Mouse (Mus musculus) thymus, adult 2 months (tissue): ENCODE measurements at regions not wholly inside any gene's neighbourhood (a gene's known extent, or its start where the extent isn't known, plus 50 kb on each side); places are given as distances from the start of the nearest gene placed in this dataset.

ENCODE experiments used
- DNase-seq: peaks from one replicate; pipeline ENCODE4 v3.0.0; 2021
- H3K27ac ChIP-seq: fragments of 200-500 bp; 2 replicates; pipeline ENCODE4 v1.5.1; 2012; ENCODE audit warnings: low read length, control low read depth; ENCODE audit not compliant: control insufficient read depth, insufficient read depth
- H3K27me3 ChIP-seq: fragments of 200-500 bp; 2 replicates; pipeline ENCODE4 v1.6.1; 2012; ENCODE audit warnings: mild to moderate bottlenecking, low read length, moderate library complexity, mixed read lengths; ENCODE audit not compliant: control insufficient read depth, insufficient read depth
- H3K36me3 ChIP-seq: fragments of 200-500 bp; 2 replicates; pipeline ENCODE4 v1.6.1; 2012; ENCODE audit warnings: mild to moderate bottlenecking, low read length, moderate library complexity; ENCODE audit not compliant: control insufficient read depth, insufficient read depth
- H3K4me1 ChIP-seq: fragments of 200-500 bp; replicated peaks from 2 replicates; pipeline ENCODE4 v1.6.1; 2012; ENCODE audit warnings: low read length; ENCODE audit not compliant: control insufficient read depth, insufficient read depth
- H3K4me3 ChIP-seq: fragments of 200-500 bp; 2 replicates; pipeline ENCODE4 v1.5.1; 2012; ENCODE audit warnings: mild to moderate bottlenecking, low read length, control low read depth, moderate library complexity; ENCODE audit not compliant: control insufficient read depth, insufficient read depth
- CTCF ChIP-seq: fragments of 200-500 bp; IDR thresholded peaks from 2 replicates; pipeline ENCODE4 v1.5.1; 2012; ENCODE audit warnings: mild to moderate bottlenecking, control low read depth, low read length, moderate library complexity, borderline replicate concordance; ENCODE audit not compliant: control insufficient read depth, poor library complexity, insufficient read depth; ENCODE audit errors: extremely low read depth
- POLR2A ChIP-seq: fragments of 200-500 bp; IDR thresholded peaks from 2 replicates; pipeline ENCODE4 v1.6.1; 2012; ENCODE audit warnings: mild to moderate bottlenecking, low read length, control low read depth, moderate library complexity; ENCODE audit not compliant: control insufficient read depth, poor library complexity, insufficient read depth; ENCODE audit errors: extremely low read depth
- WGBS: fragments of 180-500 bp; shearing (Covaris S2); methylation state at CpG from one replicate; pipeline ENCODE4 v1.1.7; 2018; 5-methylcytosine and 5-hydroxymethylcytosine counted together

- Histone ChIP-seq H3K4me3 (no peak overlapping the region), H3K27ac (no peak overlapping the region), H3K4me1 (no peaks in the 10 kb centered on the region), H3K36me3 (no peaks in the 10 kb centered on the region), H3K27me3 (no peaks in the 10 kb centered on the region)
- WGBS: 95% methylated on average over 9 of the region's 9 CpGs
- TF ChIP-seq CTCF (no peak), POLR2A (no peak)
- DNase-seq: no peak
These were observed 51.0 kb upstream of the Tmem252 start for GRCm38 (mm10) chr19:24622776-24623175.

GRCm38 (mm10) chr19:24622309-24622708 lies 51.5 kb upstream of the Tmem252 start:
- 88% methylated on average over 4 of the region's 4 CpGs for WGBS
- TF ChIP-seq POLR2A (no peak), CTCF (no peak)
- no peak overlapping the region for H3K27ac ChIP-seq
- H3K4me3 ChIP-seq: no peak overlapping the region
- H3K27me3 ChIP-seq: no peaks in the 10 kb centered on the region
- H3K36me3 ChIP-seq: no peaks in the 10 kb centered on the region
- DNase-seq: no peak
- H3K4me1 ChIP-seq: no peaks in the 10 kb centered on the region

- Histone ChIP-seq H3K27ac (no peak overlapping the region), H3K36me3 (no peaks in the 10 kb centered on the region), H3K4me1 (no peaks in the 10 kb centered on the region), H3K4me3 (no peak overlapping the region), H3K27me3 (no peaks in the 10 kb centered on the region)
- TF ChIP-seq POLR2A (no peak), CTCF (no peak)
- DNase-seq: peak; percentile 72
- WGBS: 32% methylated on average over 8 of the region's 8 CpGs
These were observed 52.1 kb upstream of the Tmem252 start for GRCm38 (mm10) chr19:24621610-24622220.

- Histone ChIP-seq H3K36me3 (no peaks in the 10 kb centered on the region), H3K4me1 (peaks cover 2% of the 10 kb centered on the region; the same call in 1 of the 2 replicates), H3K27me3 (no peaks in the 10 kb centered on the region), H3K4me3 (no peak overlapping the region), H3K27ac (no peak overlapping the region)
- 77% methylated on average over 7 of the region's 7 CpGs for WGBS
- no peak for DNase-seq
- no peak for TF ChIP-seq CTCF
- no peak for TF ChIP-seq POLR2A
These were observed 58.0 kb upstream of the Tmem252 start for GRCm38 (mm10) chr19:24615762-24616310.

GRCm38 (mm10) chr19:24607884-24608283 lies 52.2 kb upstream of the Pip5k1b start:
- Histone ChIP-seq H3K4me1 (peaks cover 2% of the 10 kb centered on the region; the same call in 1 of the 2 replicates), H3K27ac (no peak overlapping the region), H3K27me3 (no peaks in the 10 kb centered on the region), H3K36me3 (no peaks in the 10 kb centered on the region), H3K4me3 (no peak overlapping the region)
- WGBS: 90% methylated on average over 3 of the region's 3 CpGs
- no peak for DNase-seq
- TF ChIP-seq CTCF: no peak
- TF ChIP-seq POLR2A: no peak

GRCm38 (mm10) chr19:24606390-24606976 lies 50.8 kb upstream of the Pip5k1b start:
- no peak overlapping the region for H3K4me3 ChIP-seq
- no peaks in the 10 kb centered on the region for H3K27me3 ChIP-seq
- DNase-seq: peak; percentile 31
- H3K36me3 ChIP-seq: no peaks in the 10 kb centered on the region
- 77% methylated on average over 5 of the region's 5 CpGs for WGBS
- H3K4me1 ChIP-seq: no peaks in the 10 kb centered on the region
- TF ChIP-seq POLR2A (no peak), CTCF (no peak)
- H3K27ac ChIP-seq: no peak overlapping the region
